Mouse (Mus musculus) bone marrow macrophage, adult 2 months (primary cell): ENCODE measurements around the gene Hat1. TPM values are rescaled to one million over a fixed set of nuclear protein-coding genes. Genes with fewer than 3 reads are reported as not detected.
A peak's percentile ranks its signal among the peaks of the same experiment; 100 is the strongest.

Experiments used
- H3K27ac ChIP-seq: 2 replicates; pipeline ENCODE4 v1.5.1; 2012; ENCODE audit warnings: low read depth, low read length; ENCODE audit not compliant: insufficient read depth
- H3K4me1 ChIP-seq: 2 replicates; pipeline ENCODE4 v1.6.1; 2012; ENCODE audit warnings: low read length; ENCODE audit not compliant: control insufficient read depth, insufficient read depth
- H3K4me3 ChIP-seq: 2 replicates; pipeline ENCODE4 v1.5.1; 2012; ENCODE audit warnings: mild to moderate bottlenecking, low read length, moderate library complexity; ENCODE audit not compliant: insufficient read depth
- CTCF ChIP-seq: IDR thresholded peaks from 2 replicates; pipeline ENCODE4 v1.5.1; 2012; ENCODE audit warnings: low read depth, mild to moderate bottlenecking, low read length, moderate library complexity
- POLR2A ChIP-seq: IDR thresholded peaks from 2 replicates; pipeline ENCODE4 v1.6.1; 2012; ENCODE audit warnings: mild to moderate bottlenecking, low read depth, low read length, borderline replicate concordance
- polyA plus RNA-seq: library from polyadenylated mRNA; stranded (reverse); fragments of >200 nt; gene quantifications from 2 replicates; pipeline ENCODE4 v1.2.4, GENCODE M21; 2012; ENCODE audit not compliant: missing spikeins, insufficient read depth, insufficient read length

The Hat1 gene
- polyA plus RNA-seq, 1 experiment = 47.5 TPM

GRCm38 (mm10) chr2:71475760-71476159 is 87.0 kb downstream of the Hat1 start:
- H3K4me3 ChIP-seq = no peak overlapping the region
- no peak overlapping the region for H3K27ac ChIP-seq
- H3K4me1 ChIP-seq = no peaks in the 10 kb centered on the region
- no peak for TF ChIP-seq POLR2A
- TF ChIP-seq CTCF = no peak

GRCm38 (mm10) chr2:71477787-71478186 is 89.0 kb downstream of the Hat1 start:
- H3K27ac ChIP-seq = no peak overlapping the region
- no peak overlapping the region for H3K4me3 ChIP-seq
- TF ChIP-seq CTCF = 0 out of 2 replicates have a peak, but pooled peaks have one; percentile 12
- TF ChIP-seq POLR2A = no peak
- peaks cover 10% of the 10 kb centered on the region for H3K4me1 ChIP-seq

- no peak overlapping the region for H3K4me3 ChIP-seq
- H3K4me1 ChIP-seq = peaks cover 22% of the 10 kb centered on the region
- H3K27ac ChIP-seq = no peak overlapping the region
- no peak for TF ChIP-seq POLR2A
- no peak for TF ChIP-seq CTCF
These were observed 91.2 kb downstream of the Hat1 start for GRCm38 (mm10) chr2:71479917-71480316.

- Histone ChIP-seq H3K27ac (peak overlapping the region; percentile 73), H3K4me3 (no peak overlapping the region), H3K4me1 (peaks cover 22% of the 10 kb centered on the region)
- TF ChIP-seq CTCF (no peak), POLR2A (no peak)
These were observed 93.1 kb downstream of the Hat1 start for GRCm38 (mm10) chr2:71481825-71482224.

- Histone ChIP-seq H3K4me3 (no peak overlapping the region), H3K4me1 (peaks cover 22% of the 10 kb centered on the region), H3K27ac (no peak overlapping the region)
- TF ChIP-seq CTCF (no peak), POLR2A (no peak)
These were observed 94.4 kb downstream of the Hat1 start for GRCm38 (mm10) chr2:71483046-71483716.

GRCm38 (mm10) chr2:71483717-71484066 is 94.9 kb downstream of the Hat1 start:
- Histone ChIP-seq H3K27ac (no peak overlapping the region), H3K4me1 (peaks cover 22% of the 10 kb centered on the region), H3K4me3 (no peak overlapping the region)
- no peak for TF ChIP-seq POLR2A
- no peak for TF ChIP-seq CTCF

Other genes with a start within 250 kb of the Hat1 start
- gene Dync1i2, start 177.3 kb upstream of the Hat1 start, polyA plus RNA-seq = 144 and 146 TPM in 2 replicates
- gene Slc25a12, start 21.2 kb upstream of the Hat1 start, polyA plus RNA-seq = 35.8 and 39.1 TPM in 2 replicates
- gene Metap1d, start 64.3 kb downstream of the Hat1 start, polyA plus RNA-seq = 32.5 and 36.9 TPM in 2 replicates
- not detected in 2 replicates for gene Dlx1, start 139.2 kb downstream of the Hat1 start, polyA plus RNA-seq
- not detected in 2 replicates for gene Dlx2, start 157.8 kb downstream of the Hat1 start, polyA plus RNA-seq